Mouse (Mus musculus) yolk sac, embryonic 10.5 days (tissue): Measurements from ENCODE around the gene C530008M17Rik.
A peak's percentile ranks its signal among the peaks of the same experiment; 100 is the strongest.

Source experiments
- DNase-seq: peaks from one replicate; pipeline ENCODE4 v3.0.0-alpha.2; 2017; ENCODE audit warnings: low spot score

C530008M17Rik gene

GRCm38 (mm10) chr5:76656212-76656611, at the start of gene C530008M17Rik:
Gene C530008M17Rik, plus strand, starts transcription at chr5:76656512.
- DNase-seq: no peak

- DNase-seq: peak; percentile 67
These were observed 46.5 kb upstream of the C530008M17Rik start for GRCm38 (mm10) chr5:76609702-76610370.

GRCm38 (mm10) chr5:76612867-76613499, 43.3 kb upstream of the C530008M17Rik start:
- no peak for DNase-seq

GRCm38 (mm10) chr5:76615276-76615675, 41.0 kb upstream of the C530008M17Rik start:
- no peak for DNase-seq

- DNase-seq: no peak
These were observed 40.0 kb upstream of the C530008M17Rik start for GRCm38 (mm10) chr5:76616196-76616747.

- no peak for DNase-seq
These were observed 37.6 kb upstream of the C530008M17Rik start for GRCm38 (mm10) chr5:76618750-76619149.

- DNase-seq: no peak
These were observed 32.6 kb upstream of the C530008M17Rik start for GRCm38 (mm10) chr5:76623759-76624158.

- DNase-seq: no peak
These were observed 28.5 kb upstream of the C530008M17Rik start for GRCm38 (mm10) chr5:76627770-76628169.

GRCm38 (mm10) chr5:76634012-76634411, 22.3 kb upstream of the C530008M17Rik start:
- no peak for DNase-seq

- DNase-seq: no peak
These were observed 20.7 kb upstream of the C530008M17Rik start for GRCm38 (mm10) chr5:76635592-76635991.

GRCm38 (mm10) chr5:76642076-76642475, 14.2 kb upstream of the C530008M17Rik start:
- no peak for DNase-seq

GRCm38 (mm10) chr5:76644234-76644633, 12.1 kb upstream of the C530008M17Rik start:
- no peak for DNase-seq

- no peak for DNase-seq
These were observed 11.0 kb upstream of the C530008M17Rik start for GRCm38 (mm10) chr5:76645091-76645868.

- no peak for DNase-seq
These were observed 6.4 kb upstream of the C530008M17Rik start for GRCm38 (mm10) chr5:76649897-76650296.

- peak; percentile 47 for DNase-seq
These were observed 5.1 kb upstream of the C530008M17Rik start for GRCm38 (mm10) chr5:76651151-76651725.

GRCm38 (mm10) chr5:76657245-76658083, 1.2 kb downstream of the C530008M17Rik start:
- peak; percentile 75 for DNase-seq

GRCm38 (mm10) chr5:76658084-76658934, 2.0 kb downstream of the C530008M17Rik start:
- no peak for DNase-seq

- no peak for DNase-seq
These were observed 3.8 kb downstream of the C530008M17Rik start for GRCm38 (mm10) chr5:76659958-76660635.

GRCm38 (mm10) chr5:76661310-76661709, 5.0 kb downstream of the C530008M17Rik start:
- no peak for DNase-seq

GRCm38 (mm10) chr5:76664936-76665335, 8.6 kb downstream of the C530008M17Rik start:
- no peak for DNase-seq
